Mouse (Mus musculus): ENCODE data around the gene Lhx3.
A peak's percentile ranks its signal among the peaks of the same experiment; 100 is the strongest.

Lhx3 gene

DNA sequence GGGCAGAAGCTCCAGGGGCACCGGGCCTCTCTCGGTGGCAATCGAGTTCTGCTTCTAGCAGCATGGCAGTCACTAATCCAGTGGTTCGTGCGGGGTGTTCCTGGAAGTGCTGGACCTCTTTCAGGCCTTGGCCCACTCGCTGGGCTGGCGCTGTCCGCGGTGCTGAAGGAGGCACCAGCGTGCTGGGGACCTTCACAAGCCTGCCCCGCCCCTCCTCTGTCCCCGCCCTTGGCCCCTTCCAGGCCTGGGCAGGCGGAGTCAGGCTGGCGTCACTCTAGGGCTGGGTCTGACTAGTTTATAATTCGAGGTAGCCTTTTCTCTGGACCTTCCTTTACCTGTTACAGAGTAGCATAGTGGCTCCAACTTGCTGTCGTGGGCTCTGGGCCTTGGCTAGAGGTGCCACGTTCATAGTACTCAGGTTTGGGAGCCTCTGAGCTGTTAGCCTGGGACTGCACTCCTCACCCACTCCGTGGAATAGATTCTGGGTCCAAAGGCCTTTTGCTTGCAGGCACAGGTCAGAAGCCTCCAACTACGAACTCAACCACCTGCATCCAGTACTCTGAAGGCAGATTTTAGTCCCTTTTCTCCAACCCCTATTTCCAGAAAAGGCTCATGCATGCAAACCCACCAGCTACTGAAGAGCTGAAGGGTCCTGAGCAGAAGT, at the start of gene Lhx3:
Lhx3 (minus strand) TSS at position 164 of the 664 bp plus-strand sequence.
- DNase-seq = peak; percentile 58

DNA sequence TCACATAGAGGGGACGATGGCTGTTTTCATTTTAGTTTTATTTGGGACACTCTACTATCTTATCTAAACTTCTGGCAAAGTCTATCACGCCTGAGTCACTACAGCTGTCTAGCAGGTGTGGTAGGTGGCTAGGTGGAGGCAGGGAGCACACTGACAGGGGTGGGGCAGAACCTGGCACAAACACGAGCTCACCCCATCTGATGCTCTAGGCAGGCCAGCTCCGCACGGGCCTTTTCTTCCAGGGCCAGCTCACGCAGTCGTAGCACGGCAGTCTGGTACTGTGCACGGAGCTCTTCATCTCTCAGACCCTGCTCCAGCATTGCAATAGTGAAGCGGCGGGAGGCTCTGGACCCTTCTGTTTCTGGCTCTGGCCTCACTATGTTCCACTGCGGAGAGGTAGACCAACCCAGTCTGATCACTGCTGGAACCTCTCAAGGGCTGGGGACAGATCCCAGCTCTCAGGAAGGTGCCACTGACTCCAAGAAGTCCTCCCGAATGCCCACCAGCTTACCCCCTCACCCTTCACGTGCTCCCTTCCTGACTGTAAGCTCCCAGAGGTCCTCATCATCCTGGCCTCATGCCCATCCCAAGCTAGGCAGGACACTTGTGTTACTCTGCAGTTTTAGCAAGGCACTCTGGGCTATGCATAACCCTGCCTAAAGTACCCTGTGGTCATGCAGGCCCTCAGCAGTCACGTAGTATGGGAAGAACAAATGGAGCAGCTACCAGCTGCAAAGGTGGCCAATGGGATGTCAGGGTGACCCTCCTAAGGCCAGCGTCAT, 49.4 kb upstream of the Lhx3 start:
- DNase-seq = no peak

GRCm38 (mm10) chr2:26254816-26255215, 46.7 kb upstream of the Lhx3 start:
- no peak for DNase-seq

DNA sequence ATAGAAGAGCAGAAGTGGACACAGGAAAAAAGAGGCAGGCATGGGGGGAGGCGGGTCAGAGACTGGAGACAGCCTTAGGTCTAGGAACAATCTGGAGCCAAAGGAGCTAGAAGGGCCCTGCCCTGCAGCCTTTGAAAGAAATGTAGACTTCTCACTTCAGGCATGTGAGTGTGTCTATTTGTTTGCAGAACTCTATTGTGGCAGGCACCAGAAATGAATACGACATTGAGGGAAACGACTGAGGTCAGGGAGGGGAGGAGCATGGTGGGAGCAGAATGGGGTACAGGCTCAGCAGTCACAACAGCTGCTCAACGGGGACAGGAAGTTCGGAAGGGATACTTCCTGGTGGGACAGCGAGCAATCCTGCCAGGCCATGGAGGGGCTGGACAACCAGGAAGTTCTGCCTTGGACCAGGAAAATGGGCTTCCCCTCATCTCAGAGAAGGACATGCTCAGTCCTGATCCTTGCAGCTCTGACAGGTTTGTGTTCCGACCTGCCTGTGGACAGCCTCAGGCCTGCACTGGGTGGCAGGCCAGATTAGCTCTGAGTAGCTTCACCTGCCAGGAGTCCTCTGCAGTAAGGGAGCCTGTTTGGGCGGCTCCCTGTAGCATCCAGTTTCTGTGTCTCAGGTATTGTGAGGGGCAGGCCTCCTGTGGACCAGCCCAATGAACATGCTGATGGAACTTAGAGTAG, 44.6 kb upstream of the Lhx3 start:
- DNase-seq = no peak

DNA sequence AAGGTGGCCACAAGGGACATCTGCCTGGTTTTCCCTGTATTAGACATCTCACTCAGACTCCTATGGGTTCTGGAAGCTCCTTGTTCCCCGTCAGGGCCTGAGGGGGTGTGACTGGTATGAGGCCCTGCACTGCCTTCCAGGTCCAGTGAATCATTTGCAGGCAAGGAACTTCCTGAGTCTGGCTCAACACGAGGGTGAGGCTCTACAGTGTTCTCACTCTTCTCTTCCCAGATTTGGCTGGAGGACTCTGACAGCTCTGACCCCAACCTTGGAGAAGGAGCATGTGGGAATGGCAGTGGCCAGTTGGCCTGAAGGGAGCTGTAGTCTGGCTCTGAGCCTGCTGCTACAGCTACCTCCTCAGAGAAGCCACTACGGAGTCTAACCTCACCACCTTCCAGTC, 39.4 kb upstream of the Lhx3 start:
- DNase-seq = no peak

GRCm38 (mm10) chr2:26240841-26241240, 32.8 kb upstream of the Lhx3 start:
- no peak for DNase-seq

- DNase-seq = no peak
These were observed 32.2 kb upstream of the Lhx3 start for GRCm38 (mm10) chr2:26240330-26240729.

DNA sequence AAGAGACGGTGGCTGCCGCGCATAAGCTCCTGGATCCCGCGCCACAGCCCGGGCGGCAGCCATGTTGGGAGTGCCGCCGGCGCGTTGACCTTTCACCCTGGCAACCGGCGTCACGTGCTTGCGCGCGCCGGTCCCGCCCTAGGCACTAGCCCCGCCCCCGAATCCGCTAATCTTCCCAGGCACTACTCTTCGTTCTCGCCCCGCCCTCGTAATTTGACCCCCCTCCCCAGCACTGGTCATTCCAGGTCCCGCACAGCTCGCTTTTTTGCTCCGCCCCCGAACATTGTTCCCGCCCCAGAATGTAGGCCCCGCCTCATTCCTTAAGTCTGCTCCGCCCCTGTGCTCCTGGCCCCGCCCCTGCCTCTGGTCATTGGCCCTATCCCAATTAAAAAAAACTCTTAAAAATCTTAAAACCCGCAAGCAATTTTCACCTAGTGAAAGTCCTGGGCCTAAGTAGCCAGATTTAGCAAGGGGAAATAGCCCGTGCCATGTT, 29.2 kb upstream of the Lhx3 start, which contains the start of gene Qsox2:
Qsox2 (minus strand) TSS at position 236 of the 493 bp plus-strand sequence.
- peak; percentile 91 for DNase-seq

DNA sequence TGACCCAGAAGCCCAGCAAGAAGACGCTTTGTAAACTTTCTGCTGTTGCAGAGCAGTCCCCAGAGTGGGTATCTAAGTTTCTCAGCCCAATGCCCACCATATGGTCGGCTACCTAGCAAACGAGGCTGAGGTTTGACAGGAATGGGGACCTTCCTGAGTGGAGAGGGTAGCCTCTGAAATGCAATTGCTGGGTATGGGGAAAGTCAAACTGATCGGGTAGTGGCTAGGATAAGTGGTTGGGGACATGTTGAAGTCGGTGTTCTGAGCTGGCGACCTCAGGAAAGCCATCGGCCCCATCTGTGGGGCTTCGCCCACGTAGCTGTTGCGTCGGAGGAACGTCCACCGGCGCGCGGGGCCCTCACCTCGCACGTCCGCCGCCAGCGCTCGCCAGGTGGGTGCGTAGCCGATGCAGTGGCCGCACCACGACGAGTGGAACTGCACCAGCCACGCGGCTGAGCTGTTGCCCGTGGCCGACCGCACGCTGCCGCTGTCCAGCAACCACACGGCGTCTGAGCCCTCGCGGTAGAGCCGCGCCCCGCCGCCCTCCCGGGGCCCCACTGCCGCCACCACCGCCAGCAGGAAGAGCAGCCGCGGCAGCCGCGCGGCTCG, 28.7 kb upstream of the Lhx3 start:
- peak; percentile 45 for DNase-seq

DNA sequence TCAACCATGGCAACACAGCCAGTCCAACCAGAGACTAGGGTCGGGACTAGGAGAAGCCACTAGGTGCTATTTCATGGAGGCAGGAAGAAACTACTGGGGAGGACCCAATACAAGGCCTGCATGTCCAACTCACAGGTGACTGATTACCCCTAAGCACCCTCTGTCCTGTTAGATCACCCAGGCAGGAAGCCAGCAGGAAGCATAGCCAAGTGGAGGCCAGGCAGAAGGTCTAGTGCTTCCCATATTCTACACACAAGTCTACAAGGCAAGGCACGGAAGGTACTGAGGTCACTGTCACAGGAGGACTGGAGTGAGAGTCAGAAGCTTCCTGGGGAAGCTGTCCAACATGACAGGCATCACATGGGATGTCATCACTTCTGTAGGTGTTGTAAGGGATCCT, 26.7 kb upstream of the Lhx3 start:
- DNase-seq = no peak

DNA sequence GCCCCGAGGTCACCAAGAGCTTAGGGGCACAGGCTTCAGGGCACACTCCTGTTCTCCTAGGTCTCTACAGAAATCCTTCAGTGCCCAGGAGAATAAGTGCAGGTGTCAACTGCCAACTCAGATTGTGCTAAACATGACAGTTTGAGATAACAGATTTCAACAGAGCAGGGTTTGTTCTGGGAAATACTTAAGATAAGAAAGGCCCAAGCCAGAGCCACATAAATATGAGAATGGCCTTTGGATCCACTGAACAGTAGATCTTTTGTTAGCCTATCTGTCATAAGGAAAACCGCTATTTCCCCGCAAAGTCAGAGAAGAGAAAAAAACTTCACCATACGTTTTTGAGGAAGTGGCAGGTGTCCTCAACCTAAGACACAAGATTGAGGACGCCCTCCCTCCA, 26.2 kb upstream of the Lhx3 start:
- no peak for DNase-seq

GRCm38 (mm10) chr2:26231366-26231765, 23.3 kb upstream of the Lhx3 start:
- DNase-seq = no peak

DNA sequence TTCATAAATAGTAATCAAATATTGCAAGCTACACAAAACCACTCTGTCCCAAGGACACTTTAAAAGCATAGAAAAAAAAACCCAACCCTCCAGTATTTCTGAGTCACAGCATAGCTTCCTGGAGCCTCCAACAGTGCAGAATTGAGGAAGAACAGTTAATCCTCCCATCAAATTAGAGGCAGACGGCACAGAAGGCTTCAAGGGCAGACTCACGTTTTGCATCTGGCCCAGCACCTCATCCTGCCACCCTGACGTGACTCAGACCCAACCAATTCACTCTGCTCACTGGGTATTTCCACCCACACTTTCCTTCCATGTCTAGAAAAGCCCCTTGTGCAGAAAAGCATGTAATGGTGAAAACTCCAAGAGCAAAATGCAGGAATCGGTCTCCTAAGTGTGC, 22.2 kb upstream of the Lhx3 start:
- DNase-seq = no peak

- DNase-seq = no peak
These were observed 19.7 kb upstream of the Lhx3 start for GRCm38 (mm10) chr2:26227788-26228187.

DNA sequence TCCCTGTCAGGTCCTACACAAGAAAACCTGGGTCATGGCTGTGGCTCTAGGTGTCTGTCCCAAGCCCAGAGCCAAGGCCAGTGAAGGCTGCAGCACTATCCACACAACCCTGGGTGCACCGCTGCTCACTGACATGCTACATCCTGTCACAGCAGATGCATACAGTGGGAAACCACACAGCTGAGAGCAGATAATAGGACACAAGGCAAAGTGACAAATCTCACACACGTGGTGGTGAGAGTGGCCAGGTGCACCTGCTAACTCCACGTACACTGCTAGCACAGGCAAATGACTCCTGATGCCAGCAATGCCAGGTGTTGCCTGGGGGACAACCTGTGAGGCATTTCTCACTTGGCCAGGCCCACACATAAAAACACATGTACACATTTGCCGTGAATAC, 17.2 kb upstream of the Lhx3 start:
- no peak for DNase-seq

DNA sequence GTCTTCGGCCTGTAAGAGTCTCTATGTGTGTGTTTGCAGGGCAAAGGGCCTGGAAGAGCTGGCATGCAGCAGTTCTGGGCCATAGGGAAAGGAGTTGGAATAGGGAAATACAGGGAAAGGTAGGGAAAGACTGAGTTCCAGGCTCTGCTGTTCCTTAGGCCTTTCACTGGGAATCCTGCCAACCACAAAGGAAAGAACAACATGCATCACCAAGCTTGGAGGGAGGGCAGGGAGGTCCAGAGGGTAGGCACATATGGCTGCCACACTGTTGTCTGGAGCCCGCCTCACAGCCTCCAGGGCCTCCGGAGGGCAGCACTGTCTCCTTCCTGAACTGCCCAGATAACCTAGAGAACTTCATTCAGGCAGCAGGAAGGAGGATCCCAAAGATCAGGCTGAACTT, 15.9 kb upstream of the Lhx3 start:
- DNase-seq = no peak

DNA sequence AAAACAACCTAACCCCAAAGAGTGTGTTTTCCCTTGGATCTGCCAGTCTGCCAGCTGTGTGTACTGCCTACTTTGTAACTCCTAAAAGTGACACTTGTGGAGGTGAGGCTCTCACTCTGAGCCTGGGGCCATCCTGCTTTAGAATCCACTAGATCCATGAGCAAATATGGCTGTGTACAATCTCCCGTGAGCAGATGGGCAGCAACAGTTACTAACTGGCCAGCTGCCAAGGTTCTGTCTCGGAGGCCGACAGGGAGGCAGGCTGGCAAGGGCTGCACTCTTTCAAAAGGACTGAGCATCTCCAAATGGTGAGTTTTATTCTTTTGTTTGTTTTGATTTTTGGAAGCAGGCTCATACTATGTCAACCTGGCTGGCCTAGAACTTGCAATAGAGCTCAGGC, 6.4 kb upstream of the Lhx3 start:
- peak; percentile 32 for DNase-seq

DNA sequence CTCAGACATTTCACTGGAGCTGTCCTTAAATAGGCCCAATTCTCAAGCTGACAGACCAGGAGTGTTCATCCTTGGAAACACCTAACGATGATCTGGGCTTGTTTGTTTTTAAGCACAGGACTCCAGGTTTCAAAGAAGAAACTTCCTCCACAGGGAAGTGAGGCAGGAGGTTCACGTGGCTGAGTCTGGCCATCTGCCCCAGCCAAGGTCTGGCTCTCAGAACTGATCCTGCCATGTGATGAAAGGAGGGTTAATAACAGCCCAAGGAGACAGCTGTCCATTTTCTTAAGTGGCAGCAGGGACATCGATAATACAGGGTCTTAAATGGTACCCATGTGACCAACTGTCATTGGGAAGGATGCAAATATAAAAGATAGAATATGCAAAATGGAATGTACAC, 1.5 kb upstream of the Lhx3 start:
- DNase-seq = no peak

DNA sequence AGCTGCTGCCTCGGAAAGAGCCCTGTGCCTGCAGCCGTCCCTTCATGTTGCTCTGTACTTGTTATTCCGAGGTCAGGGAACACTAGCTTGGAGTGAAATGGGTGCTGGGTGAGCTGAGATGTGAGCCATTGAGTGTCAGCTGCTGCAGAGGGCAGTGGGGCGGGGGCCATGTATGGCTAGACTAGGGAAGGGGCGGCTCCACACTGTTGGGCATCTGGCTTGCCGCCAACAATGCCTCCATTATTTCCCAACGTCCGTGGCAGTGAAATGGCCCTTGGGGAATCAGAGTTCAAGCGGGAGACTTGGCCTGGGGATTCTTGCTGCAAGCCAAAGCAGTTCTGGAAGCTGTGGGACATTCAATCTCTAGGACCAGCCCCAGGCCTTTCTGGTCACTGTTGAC, 530 bp downstream of the Lhx3 start:
- DNase-seq = no peak

DNA sequence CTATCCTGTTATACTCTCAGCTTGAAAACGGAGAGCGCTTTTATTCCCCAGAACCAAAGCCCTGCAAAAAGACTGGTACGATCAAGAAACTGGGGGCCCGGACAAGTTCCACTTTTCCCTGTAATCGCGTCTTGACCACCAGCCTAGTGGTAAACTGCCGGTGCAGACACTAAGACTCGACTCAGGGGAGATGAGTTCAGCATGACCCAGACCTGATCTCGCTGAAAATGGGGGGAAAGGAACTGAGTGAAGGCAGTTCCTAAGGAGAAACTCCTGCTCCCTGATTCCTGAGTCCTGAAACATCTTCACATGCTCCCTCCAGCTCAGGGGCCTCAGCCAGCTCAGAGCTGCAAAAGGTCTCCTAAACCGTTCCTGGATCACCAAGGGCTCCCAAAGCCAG, 2.3 kb downstream of the Lhx3 start:
- no peak for DNase-seq

DNA sequence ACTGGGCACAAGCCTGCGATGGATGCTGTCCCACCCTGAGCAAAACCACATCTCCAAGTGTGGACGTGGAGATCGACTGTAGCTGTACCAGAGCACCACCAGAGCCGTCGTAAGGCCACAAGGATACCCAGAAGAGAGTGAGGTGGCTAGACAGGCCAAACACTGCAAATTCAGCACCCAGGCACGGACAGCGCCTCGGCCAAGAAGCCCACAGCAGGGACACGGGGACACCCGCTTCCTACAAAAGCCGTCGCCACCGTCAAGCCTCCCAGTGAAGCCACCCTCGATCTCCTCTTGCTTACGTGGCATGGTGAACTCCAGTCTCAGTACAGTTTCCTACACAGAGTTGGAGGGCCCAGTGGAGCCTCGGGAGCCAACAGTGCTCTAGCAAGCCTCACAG, 3.0 kb downstream of the Lhx3 start:
- peak; percentile 21 for DNase-seq

DNA sequence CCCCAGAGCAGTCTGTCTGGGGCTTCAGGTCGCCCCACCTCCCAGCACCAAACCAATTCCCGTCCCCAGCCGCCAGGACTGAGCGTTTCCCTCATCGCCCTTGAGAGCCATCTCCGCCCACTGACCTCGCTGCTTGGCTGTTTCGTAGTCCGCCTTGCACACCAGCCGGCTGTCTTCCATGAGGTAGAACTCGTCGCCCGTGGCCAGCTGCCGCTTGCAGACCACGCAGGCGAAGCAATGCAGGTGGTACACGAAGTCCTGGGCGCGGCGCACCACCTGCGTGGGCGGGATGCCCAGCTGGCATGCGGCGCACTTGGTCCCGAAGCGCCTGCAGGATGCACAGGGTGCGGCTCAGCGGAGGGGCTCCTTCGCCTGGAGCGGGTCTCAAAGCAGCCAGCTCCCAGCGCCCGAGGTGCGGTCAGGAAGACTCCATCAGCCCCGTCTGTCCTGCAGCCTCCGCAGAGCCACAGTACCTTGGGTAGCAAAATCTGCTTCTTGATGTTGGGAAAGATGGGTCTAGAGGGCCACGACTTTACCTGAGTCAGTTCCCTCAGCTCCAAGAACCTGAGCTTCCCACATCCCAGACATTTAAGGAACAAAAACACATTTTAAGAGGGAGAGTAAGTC, 5.1 kb downstream of the Lhx3 start:
- peak; percentile 19 for DNase-seq

Data from right cerebral cortex, postnatal 14 days (tissue).